Mouse (Mus musculus) lung, embryonic 16.5 days (tissue): ENCODE data around the gene Gan. TPM values are rescaled to one million over a fixed set of nuclear protein-coding genes. Genes with fewer than 3 reads are reported as not detected.

Experiments
- ATAC-seq: fragments of 200-750 bp; cut with Nextera tagmentation; 2 replicates; pipeline ENCODE4 v1.8.0; 2017; ENCODE audit warnings: low read depth, mild to moderate bottlenecking, moderate library complexity
- H3K27ac ChIP-seq: fragments of 300-500 bp; sonication (generic); 2 replicates; pipeline ENCODE4 v1.5.1; 2014; ENCODE audit warnings: mild to moderate bottlenecking, control low read depth, low read length
- H3K27me3 ChIP-seq: fragments of 300-500 bp; sonication (generic); 2 replicates; pipeline ENCODE4 v1.6.1; 2014; ENCODE audit warnings: low read depth, low read length, mixed read lengths; ENCODE audit not compliant: control insufficient read depth, insufficient read depth
- H3K36me3 ChIP-seq: fragments of 300-500 bp; sonication (generic); 2 replicates; pipeline ENCODE4 v1.6.1; 2014; ENCODE audit warnings: low read length; ENCODE audit not compliant: control insufficient read depth, insufficient read depth
- H3K4me1 ChIP-seq: fragments of 300-500 bp; sonication (generic); replicated peaks from 2 replicates; pipeline ENCODE4 v1.6.1; 2014; ENCODE audit warnings: low read length, mixed read lengths; ENCODE audit not compliant: control insufficient read depth, insufficient read depth
- H3K4me2 ChIP-seq: fragments of 300-500 bp; sonication (generic); 2 replicates; pipeline ENCODE4 v1.6.1; 2014; ENCODE audit warnings: low read depth, low read length, control low read depth
- H3K4me3 ChIP-seq: fragments of 300-500 bp; sonication (generic); 2 replicates; pipeline ENCODE4 v1.5.1; 2014; ENCODE audit warnings: mild to moderate bottlenecking, low read length, control low read depth
- H3K9ac ChIP-seq: fragments of 300-500 bp; sonication (generic); 2 replicates; pipeline ENCODE4 v1.6.1; 2014; ENCODE audit warnings: low read length, control low read depth
- H3K9me3 ChIP-seq: fragments of 300-500 bp; sonication (generic); 2 replicates; pipeline ENCODE4 v1.6.1; 2016; ENCODE audit warnings: low read length; ENCODE audit not compliant: control insufficient read depth
- WGBS: fragments of 180-500 bp; shearing (Covaris S2); extraction: QIAGEN DNeasy Blood & Tissue Kit; methylation state at CpG from one replicate; pipeline ENCODE4 v1.1.7; 2014; 5-methylcytosine and 5-hydroxymethylcytosine counted together
- polyA plus RNA-seq: library from polyadenylated mRNA; unstranded; fragments of >200 nt; fragmentation: Nextera tagmentation; extraction: Ambion mirVana; gene quantifications from 2 replicates; pipeline ENCODE4 v1.2.1, GENCODE M21; 2015

The Gan gene
- polyA plus RNA-seq, 1 experiment from 2014 or later, result 1.8 TPM

GRCm38 (mm10) chr8:117178676-117179075, 20.7 kb downstream of the Gan start:
- peaks cover 4% of the 10 kb centered on the region; the same call in 1 of the 2 replicates for H3K4me1 ChIP-seq
- H3K9ac ChIP-seq, result no peak overlapping the region
- H3K4me2 ChIP-seq, result no peak overlapping the region
- H3K27ac ChIP-seq, result no peak overlapping the region
- no peak overlapping the region for H3K4me3 ChIP-seq
- no peaks in the 10 kb centered on the region for H3K9me3 ChIP-seq
- whole genome bisulfite sequencing, result 68% methylated on average over 6 of the region's 6 CpGs
- H3K36me3 ChIP-seq, result no peaks in the 10 kb centered on the region
- no peak for ATAC-seq
- H3K27me3 ChIP-seq, result no peaks in the 10 kb centered on the region

- ATAC-seq, result no peak
- no peaks in the 10 kb centered on the region for H3K9me3 ChIP-seq
- peaks cover 7% of the 10 kb centered on the region; the same call in 1 of the 2 replicates for H3K36me3 ChIP-seq
- no peaks in the 10 kb centered on the region for H3K27me3 ChIP-seq
- no peaks in the 10 kb centered on the region for H3K4me1 ChIP-seq
- no peak overlapping the region for H3K4me2 ChIP-seq
- H3K4me3 ChIP-seq, result no peak overlapping the region
- no peak overlapping the region for H3K27ac ChIP-seq
- no peak overlapping the region for H3K9ac ChIP-seq
- 96% methylated on average over 4 of the region's 4 CpGs for WGBS
Observed at GRCm38 (mm10) chr8:117182746-117183145, 24.8 kb downstream of the Gan start.

GRCm38 (mm10) chr8:117183664-117184377, 25.9 kb downstream of the Gan start:
- Histone ChIP-seq H3K27me3 (no peaks in the 10 kb centered on the region), H3K4me1 (no peaks in the 10 kb centered on the region), H3K4me2 (no peak overlapping the region), H3K4me3 (no peak overlapping the region), H3K27ac (no peak overlapping the region), H3K9ac (no peak overlapping the region), H3K36me3 (peaks cover 8% of the 10 kb centered on the region), H3K9me3 (no peaks in the 10 kb centered on the region)
- no peak for ATAC-seq
- 88% methylated on average over 8 of the region's 8 CpGs for WGBS

- H3K9ac ChIP-seq, result no peak overlapping the region
- H3K9me3 ChIP-seq, result no peaks in the 10 kb centered on the region
- peaks cover 23% of the 10 kb centered on the region for H3K4me1 ChIP-seq
- H3K36me3 ChIP-seq, result peaks cover 36% of the 10 kb centered on the region
- peak; percentile 25; the same call in 1 of the 2 replicates for ATAC-seq
- H3K27ac ChIP-seq, result peak overlapping the region; percentile 35
- H3K4me3 ChIP-seq, result no peak overlapping the region
- no peak overlapping the region for H3K4me2 ChIP-seq
- H3K27me3 ChIP-seq, result no peaks in the 10 kb centered on the region
- 50% methylated on average over 4 of the region's 4 CpGs for WGBS
Observed at GRCm38 (mm10) chr8:117194355-117194754, 36.4 kb downstream of the Gan start.

GRCm38 (mm10) chr8:117196593-117196992, 38.7 kb downstream of the Gan start:
- Histone ChIP-seq H3K4me2 (no peak overlapping the region), H3K36me3 (peaks cover 22% of the 10 kb centered on the region), H3K4me3 (no peak overlapping the region), H3K4me1 (peaks cover 43% of the 10 kb centered on the region), H3K27me3 (no peaks in the 10 kb centered on the region), H3K9ac (no peak overlapping the region), H3K27ac (no peak overlapping the region), H3K9me3 (no peaks in the 10 kb centered on the region)
- 89% methylated on average over 4 of the region's 4 CpGs for WGBS
- no peak for ATAC-seq

GRCm38 (mm10) chr8:117197551-117197950, 39.6 kb downstream of the Gan start:
- 66% methylated on average over 6 of the region's 6 CpGs for WGBS
- peaks cover 50% of the 10 kb centered on the region for H3K4me1 ChIP-seq
- no peak overlapping the region; the same call in 1 of the 2 replicates for H3K9ac ChIP-seq
- H3K27me3 ChIP-seq, result no peaks in the 10 kb centered on the region
- peak; percentile 3 for ATAC-seq
- no peaks in the 10 kb centered on the region for H3K9me3 ChIP-seq
- peaks cover 22% of the 10 kb centered on the region for H3K36me3 ChIP-seq
- H3K4me3 ChIP-seq, result no peak overlapping the region
- no peak overlapping the region for H3K4me2 ChIP-seq
- peak overlapping the region; percentile 97 for H3K27ac ChIP-seq

GRCm38 (mm10) chr8:117198141-117198935, 40.4 kb downstream of the Gan start:
- peak overlapping the region; percentile 97 for H3K27ac ChIP-seq
- H3K4me2 ChIP-seq, result peak overlapping the region; percentile 43
- H3K36me3 ChIP-seq, result peaks cover 23% of the 10 kb centered on the region
- H3K27me3 ChIP-seq, result no peaks in the 10 kb centered on the region
- H3K9ac ChIP-seq, result peak overlapping the region; percentile 23; the same call in 1 of the 2 replicates
- 16% methylated on average over 20 of the region's 20 CpGs for WGBS
- peak overlapping the region; percentile 21; the same call in 1 of the 2 replicates for H3K4me3 ChIP-seq
- peaks cover 50% of the 10 kb centered on the region for H3K4me1 ChIP-seq
- H3K9me3 ChIP-seq, result no peaks in the 10 kb centered on the region
- ATAC-seq, result peak; percentile 77

- H3K4me3 ChIP-seq, result no peak overlapping the region
- peak; percentile 74 for ATAC-seq
- peak overlapping the region; percentile 97 for H3K27ac ChIP-seq
- H3K36me3 ChIP-seq, result peaks cover 25% of the 10 kb centered on the region
- H3K4me2 ChIP-seq, result no peak overlapping the region
- H3K9ac ChIP-seq, result no peak overlapping the region
- peaks cover 46% of the 10 kb centered on the region for H3K4me1 ChIP-seq
- H3K27me3 ChIP-seq, result no peaks in the 10 kb centered on the region
- H3K9me3 ChIP-seq, result no peaks in the 10 kb centered on the region
- WGBS, result 29% methylated on average over 6 of the region's 6 CpGs
Observed at GRCm38 (mm10) chr8:117199658-117200057, 41.7 kb downstream of the Gan start.

GRCm38 (mm10) chr8:117200346-117200745, 42.4 kb downstream of the Gan start:
- peaks cover 25% of the 10 kb centered on the region for H3K36me3 ChIP-seq
- H3K27me3 ChIP-seq, result no peaks in the 10 kb centered on the region
- no peaks in the 10 kb centered on the region for H3K9me3 ChIP-seq
- 31% methylated on average over 13 of the region's 13 CpGs for WGBS
- H3K9ac ChIP-seq, result peak overlapping the region; percentile 50; the same call in 1 of the 2 replicates
- H3K4me2 ChIP-seq, result no peak overlapping the region
- H3K4me3 ChIP-seq, result no peak overlapping the region
- H3K27ac ChIP-seq, result peak overlapping the region; percentile 97
- no peak for ATAC-seq
- peaks cover 46% of the 10 kb centered on the region for H3K4me1 ChIP-seq
